Mouse (Mus musculus): ENCODE measurements around the gene Btbd3. TPM values are rescaled to one million over a fixed set of nuclear protein-coding genes. Genes with fewer than 3 reads are reported as not detected.

Btbd3 gene
- total RNA-seq, 1 experiment from 2014 or later = 6.2 TPM

DNA sequence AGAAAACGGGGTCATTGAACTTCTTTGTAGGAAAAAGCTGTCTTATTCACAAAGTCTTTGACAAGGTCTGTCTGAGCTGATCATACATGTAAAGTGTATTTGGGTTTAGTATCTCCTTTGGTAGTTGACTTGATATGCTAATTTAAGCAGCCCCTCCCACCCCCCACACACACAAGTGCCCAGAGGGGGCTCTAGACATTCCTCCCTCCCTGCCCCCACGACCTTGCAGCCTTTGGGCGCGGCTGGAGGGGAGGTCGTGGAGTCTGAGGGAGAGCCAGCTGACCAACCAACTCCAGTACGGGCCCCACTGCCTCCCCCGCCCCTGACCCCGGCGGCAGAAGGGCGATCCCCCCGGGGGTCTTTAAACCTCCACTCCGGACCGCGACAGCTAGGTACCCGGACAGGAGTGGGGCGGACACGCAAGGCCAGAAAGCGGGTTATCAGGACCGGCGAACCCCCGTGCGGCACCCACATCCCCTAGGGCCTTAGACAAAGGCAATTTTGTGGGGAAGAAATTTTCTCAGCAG is 211.7 kb downstream of the Btbd3 start:
- no peak for ATAC-seq (replicated peaks in 1 of 2; ENCODE audit: insufficient read depth in 1 of 2, low FRiP score in 2 of 2, low TSS enrichment in 1 of 2, low read depth in 1 of 2, poor library complexity in 2 of 2, severe bottlenecking in 2 of 2)

DNA sequence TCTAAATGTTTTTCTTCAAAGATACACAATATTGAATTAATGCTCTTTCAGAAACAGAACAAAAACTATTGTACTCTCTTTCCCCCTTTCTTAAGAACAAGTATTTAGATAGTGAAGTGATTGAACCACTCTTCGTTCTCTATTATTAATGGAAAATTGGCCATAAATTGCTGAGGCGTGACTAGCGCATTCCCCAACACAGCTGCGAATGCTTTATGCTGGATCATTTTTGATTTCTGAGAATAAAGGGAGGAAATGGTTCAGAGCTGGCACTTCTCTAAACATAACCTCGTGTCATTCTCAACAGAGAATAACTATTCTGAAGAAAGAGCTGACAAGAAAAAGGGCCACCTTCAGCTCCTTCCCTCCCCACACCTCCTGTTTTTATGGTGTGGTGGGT is 217.0 kb downstream of the Btbd3 start:
- no peak for ATAC-seq (replicated peaks in 1 of 2; ENCODE audit: insufficient read depth in 1 of 2, low FRiP score in 2 of 2, low TSS enrichment in 1 of 2, low read depth in 1 of 2, poor library complexity in 2 of 2, severe bottlenecking in 2 of 2)

DNA sequence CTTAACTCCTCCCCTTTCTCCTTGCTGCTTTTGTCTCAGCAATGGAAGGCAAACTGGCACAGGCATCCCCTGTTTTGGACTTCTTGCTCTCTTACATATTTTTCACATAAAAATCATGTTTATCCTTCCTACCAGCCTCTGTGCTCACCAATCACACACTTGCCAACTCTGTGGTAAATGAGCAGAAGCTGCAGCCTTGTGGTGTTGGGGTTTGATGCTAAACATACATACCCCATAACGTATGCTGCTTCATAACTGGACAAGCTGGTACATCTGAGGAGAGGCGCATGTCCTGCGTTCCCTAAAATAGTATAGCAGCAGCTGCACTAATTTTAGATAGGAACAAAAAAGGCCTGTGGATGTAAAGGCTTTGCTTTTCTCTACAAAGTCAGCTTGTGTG is 220.1 kb downstream of the Btbd3 start:
- ATAC-seq (replicated peaks in 1 of 2; ENCODE audit: insufficient read depth in 1 of 2, low FRiP score in 2 of 2, low TSS enrichment in 1 of 2, low read depth in 1 of 2, poor library complexity in 2 of 2, severe bottlenecking in 2 of 2) = no peak

DNA sequence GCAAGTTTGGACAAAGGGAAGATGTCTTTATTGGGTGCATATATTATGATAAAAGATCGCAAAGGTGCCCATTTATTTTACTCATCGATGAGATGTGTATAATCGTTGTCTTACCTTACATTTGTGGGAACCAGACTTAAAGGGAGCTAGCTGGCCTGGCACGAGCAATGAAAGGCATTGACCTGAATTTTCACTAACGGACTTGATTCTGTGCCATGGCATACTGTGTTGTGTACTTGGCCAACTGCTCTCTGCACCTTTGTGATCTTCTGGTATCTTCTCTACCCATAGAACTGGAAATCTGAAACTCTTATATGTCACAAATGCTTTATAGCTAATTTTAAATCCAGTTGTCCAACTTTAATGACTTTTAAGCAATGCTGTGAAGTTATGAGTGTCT is 220.9 kb downstream of the Btbd3 start:
- no peak for ATAC-seq (replicated peaks in 1 of 2; ENCODE audit: insufficient read depth in 1 of 2, low FRiP score in 2 of 2, low TSS enrichment in 1 of 2, low read depth in 1 of 2, poor library complexity in 2 of 2, severe bottlenecking in 2 of 2)

DNA sequence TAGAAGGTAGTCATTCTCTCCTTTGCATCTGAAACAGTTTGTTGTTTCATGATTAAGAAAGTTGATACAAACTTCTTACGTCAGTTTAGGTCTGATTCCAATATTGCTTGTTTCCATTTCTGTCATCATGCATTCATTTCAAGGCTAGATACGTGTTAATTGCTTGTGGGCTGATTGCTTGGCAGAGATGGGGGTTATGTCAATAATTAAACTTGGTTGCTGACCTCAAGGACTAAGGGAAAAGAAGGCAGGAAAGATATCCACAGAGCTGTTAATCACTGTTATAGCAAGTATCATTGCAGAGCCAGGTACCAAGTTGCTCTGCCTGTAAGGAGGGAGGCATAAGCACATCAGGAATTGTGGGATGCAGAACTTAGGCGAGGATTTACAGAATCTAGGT is 226.2 kb downstream of the Btbd3 start:
- ATAC-seq (replicated peaks in 1 of 2; ENCODE audit: insufficient read depth in 1 of 2, low FRiP score in 2 of 2, low TSS enrichment in 1 of 2, low read depth in 1 of 2, poor library complexity in 2 of 2, severe bottlenecking in 2 of 2) = no peak

DNA sequence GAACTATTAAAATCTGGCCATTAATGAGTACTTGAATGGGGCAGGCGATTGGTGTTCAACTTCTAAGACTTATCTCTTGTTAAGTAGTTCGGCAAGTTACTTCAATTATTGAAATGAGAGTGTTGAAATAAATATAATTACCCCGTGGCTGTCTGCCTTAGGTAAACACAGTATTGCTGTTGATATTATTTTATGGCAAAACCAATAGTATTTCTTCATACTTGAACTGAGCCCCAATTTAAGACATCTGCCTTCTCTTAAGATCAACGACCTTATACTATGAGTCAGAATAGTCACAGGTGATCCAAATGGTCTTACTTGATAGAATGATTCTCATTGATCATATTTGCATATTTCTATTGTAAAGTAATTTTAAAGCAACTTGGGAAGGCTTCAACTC is 228.5 kb downstream of the Btbd3 start:
- no peak for ATAC-seq (replicated peaks in 1 of 2; ENCODE audit: insufficient read depth in 1 of 2, low FRiP score in 2 of 2, low TSS enrichment in 1 of 2, low read depth in 1 of 2, poor library complexity in 2 of 2, severe bottlenecking in 2 of 2)

DNA sequence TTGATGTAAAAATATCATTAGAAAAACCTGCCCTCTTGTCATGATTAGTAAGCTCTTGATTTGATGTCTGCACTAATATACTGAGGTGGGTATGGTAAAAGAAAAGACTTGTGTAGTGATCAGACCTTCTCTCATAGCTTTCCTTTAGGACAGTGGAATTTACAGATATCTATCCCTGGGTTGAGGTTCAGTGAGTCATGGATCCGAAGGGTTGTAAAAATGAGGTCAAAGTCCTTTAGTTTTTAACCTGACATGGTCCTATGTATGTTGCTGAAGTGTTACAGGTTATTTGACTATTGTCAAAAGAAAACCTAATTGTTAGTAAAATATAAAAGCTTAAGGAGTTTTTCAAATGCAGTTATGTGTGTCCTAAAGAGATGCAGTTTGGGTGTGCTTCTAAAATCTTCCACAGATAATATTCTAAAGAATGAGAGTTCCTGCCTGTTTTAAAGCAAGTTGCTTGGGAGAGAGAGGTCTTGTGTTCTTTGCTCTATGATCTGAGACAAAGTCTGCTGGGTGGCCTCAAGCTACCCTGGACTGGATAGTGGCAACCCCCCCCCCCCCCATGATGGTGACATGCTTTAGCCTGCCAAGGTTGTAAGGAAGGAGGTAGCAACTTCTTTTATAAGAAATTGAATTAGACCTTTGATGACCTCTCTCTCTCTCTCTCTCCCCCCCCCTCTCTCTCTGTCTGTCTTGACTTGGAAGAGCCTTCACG is 234.5 kb downstream of the Btbd3 start:
- no peak for ATAC-seq (replicated peaks in 1 of 2; ENCODE audit: insufficient read depth in 1 of 2, low FRiP score in 2 of 2, low TSS enrichment in 1 of 2, low read depth in 1 of 2, poor library complexity in 2 of 2, severe bottlenecking in 2 of 2)

DNA sequence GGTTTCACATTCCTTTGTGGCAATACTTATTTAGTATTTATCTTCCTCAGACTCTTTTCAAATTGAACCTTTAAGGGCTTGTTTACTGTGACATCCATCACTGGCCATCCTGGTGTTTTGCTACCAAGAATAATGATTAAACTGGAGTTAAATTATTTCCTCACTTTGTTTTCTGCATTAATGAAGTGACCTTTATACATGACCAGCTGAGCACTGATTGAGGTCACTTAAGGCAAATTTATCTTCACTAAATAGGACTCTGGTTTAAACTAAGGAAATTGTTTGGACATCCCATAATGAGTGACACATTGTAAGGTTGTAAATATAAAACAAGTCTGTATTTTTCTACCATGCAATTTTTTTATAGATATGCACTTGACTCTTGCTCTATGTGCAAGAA is 235.8 kb downstream of the Btbd3 start:
- ATAC-seq (replicated peaks in 1 of 2; ENCODE audit: insufficient read depth in 1 of 2, low FRiP score in 2 of 2, low TSS enrichment in 1 of 2, low read depth in 1 of 2, poor library complexity in 2 of 2, severe bottlenecking in 2 of 2) = no peak

DNA sequence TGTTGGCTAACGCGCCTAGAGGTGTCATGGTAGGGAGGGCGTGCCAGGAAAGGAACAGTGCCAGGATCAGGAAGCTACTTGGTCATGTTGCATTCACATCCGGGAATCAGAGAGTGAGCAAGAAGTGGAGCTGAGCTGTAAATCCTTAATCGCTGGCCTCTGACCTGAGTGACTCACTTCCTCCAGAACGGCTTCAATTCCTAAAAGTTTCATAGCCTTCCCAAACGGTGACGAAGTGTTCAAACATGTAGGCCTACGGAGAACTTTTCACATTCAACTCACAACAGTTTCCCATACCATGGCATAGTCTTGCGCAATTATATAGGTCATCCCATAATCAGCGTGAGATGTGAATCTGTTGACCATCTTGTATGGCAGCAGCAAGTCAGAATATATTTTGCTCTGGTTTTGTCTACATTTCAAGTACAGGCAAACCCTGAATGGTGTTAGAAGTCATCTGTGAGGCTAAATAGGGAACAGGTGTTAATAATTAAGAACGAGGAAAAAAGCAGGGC is 247.6 kb downstream of the Btbd3 start:
- ATAC-seq (replicated peaks in 1 of 2; ENCODE audit: insufficient read depth in 1 of 2, low FRiP score in 2 of 2, low TSS enrichment in 1 of 2, low read depth in 1 of 2, poor library complexity in 2 of 2, severe bottlenecking in 2 of 2) = no peak

DNA sequence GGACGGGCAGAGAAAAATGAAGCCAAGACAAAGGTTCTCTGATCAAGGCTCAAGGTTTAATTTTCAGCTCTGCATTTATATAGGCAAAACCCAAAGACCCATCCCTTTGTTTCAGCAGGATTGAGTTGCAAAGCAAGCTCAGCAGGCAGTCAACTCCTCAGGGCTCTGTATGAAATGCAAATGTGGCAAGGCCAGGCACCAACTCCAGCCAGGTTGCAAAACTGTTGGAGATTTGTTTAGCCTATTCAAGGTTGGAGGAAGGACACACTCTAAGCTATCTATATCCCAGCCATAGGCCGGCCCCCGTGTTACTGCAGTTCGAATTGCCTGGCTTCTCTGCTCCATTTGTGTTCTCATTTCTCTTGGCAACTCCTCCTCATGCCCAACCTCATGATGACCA is 259.2 kb downstream of the Btbd3 start:
- ATAC-seq (replicated peaks in 1 of 2; ENCODE audit: insufficient read depth in 1 of 2, low FRiP score in 2 of 2, low TSS enrichment in 1 of 2, low read depth in 1 of 2, poor library complexity in 2 of 2, severe bottlenecking in 2 of 2) = no peak

DNA sequence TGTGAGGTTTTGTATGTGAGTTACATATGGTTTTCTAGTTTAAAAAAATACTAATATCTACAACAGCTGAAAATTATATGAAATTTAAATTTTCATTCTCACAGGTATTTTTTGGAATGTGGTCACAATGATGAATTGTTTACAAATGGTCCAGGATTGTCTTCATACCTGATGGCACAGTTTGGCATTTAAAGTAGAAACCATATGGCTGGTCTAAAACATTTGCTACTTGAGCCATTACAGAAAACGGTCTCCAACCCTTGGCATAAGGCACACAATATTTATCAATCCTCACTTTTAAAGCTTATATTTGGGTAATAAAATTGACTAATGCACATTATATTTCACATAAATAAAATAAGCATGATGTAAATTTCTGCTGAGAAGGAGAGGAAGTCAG is 272.1 kb downstream of the Btbd3 start:
- ATAC-seq (replicated peaks in 1 of 2; ENCODE audit: insufficient read depth in 1 of 2, low FRiP score in 2 of 2, low TSS enrichment in 1 of 2, low read depth in 1 of 2, poor library complexity in 2 of 2, severe bottlenecking in 2 of 2) = no peak

DNA sequence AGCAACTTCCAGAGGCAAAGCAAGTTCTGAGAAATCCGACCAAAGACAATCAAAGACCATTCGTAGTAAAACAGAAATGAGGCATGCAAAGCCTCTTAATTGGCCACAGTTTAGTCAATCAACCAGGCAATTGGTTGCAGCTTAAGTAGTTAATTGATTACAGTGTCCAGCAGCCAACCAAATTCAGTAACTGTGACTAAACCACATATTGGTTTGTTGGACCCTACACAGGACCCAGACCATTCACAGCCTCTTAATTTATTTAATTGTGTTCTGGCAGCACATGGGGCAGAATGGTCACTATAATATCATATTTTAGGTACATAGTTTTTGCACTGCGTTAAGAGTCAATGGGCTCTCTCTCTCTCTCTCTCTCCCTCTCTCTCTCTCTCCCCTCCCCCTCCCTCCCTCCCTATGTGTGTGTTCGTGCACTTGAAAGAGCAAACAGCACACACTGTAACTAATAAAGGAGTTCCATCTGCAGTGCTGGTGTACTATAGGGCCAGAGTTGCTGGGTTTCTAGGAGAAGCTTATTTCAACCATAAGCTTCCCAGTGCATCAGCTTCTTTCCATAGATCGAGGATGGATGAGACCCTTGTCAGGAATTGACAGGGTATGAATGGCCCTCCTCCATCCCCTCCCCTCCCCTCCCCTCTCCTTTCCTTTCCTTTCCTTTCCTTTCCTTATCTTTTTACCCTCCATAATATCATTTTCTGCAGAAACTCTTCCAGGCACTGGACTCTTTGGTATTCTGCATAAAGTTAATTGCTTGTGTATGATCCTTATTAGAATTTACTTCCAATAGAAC is 275.0 kb downstream of the Btbd3 start:
- no peak for ATAC-seq (replicated peaks in 1 of 2; ENCODE audit: insufficient read depth in 1 of 2, low FRiP score in 2 of 2, low TSS enrichment in 1 of 2, low read depth in 1 of 2, poor library complexity in 2 of 2, severe bottlenecking in 2 of 2)

DNA sequence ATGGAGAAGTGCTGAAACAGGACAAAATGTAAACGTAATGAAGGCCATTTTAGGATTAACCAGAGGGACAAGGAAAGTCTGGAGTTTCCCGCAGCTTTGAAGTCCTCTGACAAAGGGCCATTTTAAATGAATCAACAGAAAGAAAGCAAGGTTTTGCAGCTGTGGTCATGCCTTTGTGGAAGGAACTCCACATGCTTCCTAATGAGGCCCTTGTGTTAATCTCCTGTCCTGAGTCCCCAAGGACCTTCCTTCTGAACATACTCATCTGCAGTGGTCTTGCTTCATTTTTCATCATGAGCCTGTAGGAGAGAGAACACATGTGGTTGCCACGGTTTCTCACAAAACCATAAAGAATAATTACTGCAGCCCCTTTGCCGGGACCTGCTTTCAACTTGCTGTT is 275.6 kb downstream of the Btbd3 start:
- ATAC-seq (replicated peaks in 1 of 2; ENCODE audit: insufficient read depth in 1 of 2, low FRiP score in 2 of 2, low TSS enrichment in 1 of 2, low read depth in 1 of 2, poor library complexity in 2 of 2, severe bottlenecking in 2 of 2) = no peak

DNA sequence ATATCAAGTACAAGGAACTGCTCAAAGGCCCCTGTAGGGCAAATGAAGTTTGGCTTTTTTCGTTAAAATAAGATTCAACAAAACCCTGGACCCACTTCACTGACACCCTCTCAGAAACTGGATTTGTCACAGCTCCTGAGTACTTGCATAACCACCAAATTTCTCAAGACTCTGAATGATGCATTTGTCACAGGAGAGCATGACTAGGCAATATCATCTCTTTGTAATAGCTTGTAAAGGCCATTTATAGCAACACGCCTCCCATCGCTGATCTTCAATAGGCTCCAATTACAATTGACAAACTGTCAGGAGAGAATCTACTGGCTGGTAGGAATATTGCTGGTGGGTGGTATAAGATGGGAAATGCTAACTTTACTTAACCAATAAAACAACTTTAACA is 283.3 kb downstream of the Btbd3 start:
- ATAC-seq (replicated peaks in 1 of 2; ENCODE audit: insufficient read depth in 1 of 2, low FRiP score in 2 of 2, low TSS enrichment in 1 of 2, low read depth in 1 of 2, poor library complexity in 2 of 2, severe bottlenecking in 2 of 2) = no peak

DNA sequence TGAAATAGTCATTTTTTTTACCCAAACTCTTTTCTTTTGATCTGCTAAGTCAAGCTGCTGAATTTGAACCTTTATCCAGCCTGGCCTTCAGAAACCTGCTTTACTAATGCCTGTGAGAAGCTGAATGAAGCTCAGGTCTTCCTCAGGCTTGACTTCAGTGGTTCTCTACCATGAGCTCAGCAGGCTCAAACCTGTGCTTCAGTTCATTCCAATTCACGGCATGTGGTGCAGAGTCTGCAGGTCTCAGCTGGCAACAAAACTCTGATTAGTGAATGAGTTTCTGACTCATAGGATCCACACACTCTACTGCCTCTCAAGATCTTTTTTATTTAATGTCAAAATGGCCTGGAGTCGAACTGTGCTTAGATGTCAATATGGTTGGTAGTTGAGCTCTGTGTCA is 292.6 kb downstream of the Btbd3 start:
- ATAC-seq (replicated peaks in 1 of 2; ENCODE audit: insufficient read depth in 1 of 2, low FRiP score in 2 of 2, low TSS enrichment in 1 of 2, low read depth in 1 of 2, poor library complexity in 2 of 2, severe bottlenecking in 2 of 2) = no peak

DNA sequence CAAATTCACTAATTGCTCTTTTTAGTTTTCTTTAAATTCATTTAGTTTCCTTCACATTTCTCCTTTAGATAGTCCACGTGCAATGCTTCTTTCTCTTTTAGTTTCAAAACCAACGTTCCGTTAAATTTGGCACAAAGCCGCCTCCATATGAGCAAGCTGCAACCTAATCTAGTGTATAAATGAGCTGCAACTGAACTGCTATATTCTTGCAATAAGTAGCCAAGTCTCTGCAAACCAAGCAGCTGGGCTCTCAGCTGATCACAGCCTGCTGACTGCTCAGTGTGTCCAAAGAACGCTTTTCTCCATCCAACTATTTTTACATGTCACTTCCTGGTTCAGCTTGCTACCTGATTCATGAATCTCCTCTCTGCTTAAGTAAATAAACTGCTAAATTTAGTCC is 295.2 kb downstream of the Btbd3 start:
- ATAC-seq (replicated peaks in 1 of 2; ENCODE audit: insufficient read depth in 1 of 2, low FRiP score in 2 of 2, low TSS enrichment in 1 of 2, low read depth in 1 of 2, poor library complexity in 2 of 2, severe bottlenecking in 2 of 2) = no peak

DNA sequence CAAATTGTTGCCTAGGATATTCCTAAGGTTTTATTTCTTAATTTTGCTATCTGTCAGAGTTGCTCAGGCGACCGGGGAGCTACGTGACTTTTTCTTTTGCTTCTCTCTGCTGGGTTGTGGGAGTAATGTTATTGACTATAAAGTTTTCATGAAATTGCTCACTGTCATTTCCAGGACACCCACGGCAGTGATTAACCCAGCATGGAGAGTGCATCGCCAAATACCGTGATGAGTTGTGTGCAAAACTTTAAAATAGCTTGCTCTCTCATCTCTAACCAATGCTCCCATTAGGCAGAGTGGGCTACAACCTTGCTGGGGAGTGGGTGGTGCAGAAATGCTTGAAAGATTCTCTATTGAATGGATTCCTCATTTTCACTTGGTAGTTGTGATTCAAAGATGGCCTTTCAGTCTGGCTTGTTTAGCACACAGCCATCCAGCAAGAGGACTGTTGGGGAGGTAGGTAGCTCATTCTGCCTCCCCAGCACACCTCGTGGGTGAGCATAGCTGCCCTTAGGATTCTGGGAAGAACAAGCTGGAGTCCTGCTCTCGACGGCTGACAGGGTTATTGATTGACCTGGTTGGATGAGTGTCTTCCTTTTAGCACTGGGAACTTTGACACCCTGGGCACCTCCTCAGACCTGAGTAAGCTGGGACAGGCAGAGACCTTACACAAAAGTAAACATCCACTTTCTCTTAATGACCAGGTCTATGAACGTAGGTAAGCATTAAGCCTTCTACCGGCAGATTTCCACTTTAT is 298.9 kb downstream of the Btbd3 start:
- ATAC-seq (replicated peaks in 1 of 2; ENCODE audit: insufficient read depth in 1 of 2, low FRiP score in 2 of 2, low TSS enrichment in 1 of 2, low read depth in 1 of 2, poor library complexity in 2 of 2, severe bottlenecking in 2 of 2) = no peak

DNA sequence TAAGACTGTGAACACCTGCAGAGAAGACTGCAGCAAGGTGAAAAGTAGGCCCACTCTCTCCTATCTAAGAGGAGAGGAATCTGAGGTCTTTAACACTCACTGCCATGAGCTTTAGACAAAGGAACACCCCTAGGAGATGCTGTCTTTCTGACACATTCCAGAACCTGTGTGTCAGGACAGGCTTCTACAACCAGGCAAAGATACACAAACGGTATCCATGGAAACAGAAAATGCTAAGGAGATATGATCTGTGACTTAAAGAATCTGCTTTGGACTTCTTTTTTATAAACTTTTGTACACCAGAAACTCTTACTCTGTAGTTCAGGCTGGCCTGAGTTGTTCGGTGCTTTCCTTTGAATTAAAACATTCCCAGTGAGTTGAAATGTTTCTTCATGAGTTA is 329.6 kb downstream of the Btbd3 start:
- no peak for ATAC-seq (replicated peaks in 1 of 2; ENCODE audit: insufficient read depth in 1 of 2, low FRiP score in 2 of 2, low TSS enrichment in 1 of 2, low read depth in 1 of 2, poor library complexity in 2 of 2, severe bottlenecking in 2 of 2)

Data from hematopoietic stem cell, adult 5-6 weeks (primary cell).